In the genomic region with DNA sequence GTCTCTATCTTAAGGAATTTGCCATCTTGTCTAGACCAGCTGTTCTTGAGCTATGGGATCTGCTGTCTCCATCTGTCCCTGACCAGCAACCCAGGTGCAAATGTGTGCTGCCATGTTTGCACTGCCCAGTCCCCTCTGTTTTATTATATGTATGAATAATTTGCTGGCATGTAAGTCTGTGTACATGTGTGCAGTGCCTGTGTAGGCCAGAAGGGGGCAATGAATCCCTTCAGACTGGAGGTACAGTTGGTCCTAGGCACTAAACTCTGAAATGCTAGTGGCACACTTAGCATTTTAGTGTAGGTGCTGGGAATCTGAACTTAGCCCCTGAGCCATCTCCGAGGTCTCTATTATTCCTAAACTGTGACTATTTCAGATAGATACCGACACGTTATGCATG, we compare ENCODE assay signal across 8 mouse cellular contexts. TPM values are rescaled to one million over a fixed set of nuclear protein-coding genes. Genes with fewer than 3 reads are reported as not detected.
A peak's percentile ranks its signal among the peaks of the same experiment; 100 is the strongest.
DNase-seq lines count a peak whose midpoint lies in the region; ATAC-seq and TF ChIP-seq lines count a peak whose summit lies in the region.

No protein-coding gene starts in this region.

- H3K9me3 ChIP-seq in hindbrain, embryonic 10.5 days: no peaks in the 10 kb centered on the region
- no peaks in the 10 kb centered on the region for H3K9me3 ChIP-seq in hindbrain, embryonic 13.5 days
- no peaks in the 10 kb centered on the region for H3K9me3 ChIP-seq in ES-Bruce4 (replicated peaks; ENCODE audit: control insufficient read depth, insufficient read depth, low read length, poor library complexity, severe bottlenecking)

- TF ChIP-seq POLR2A in ES-Bruce4 (IDR thresholded peaks at IDR 0.05; ENCODE audit: insufficient read depth, low read length): no peak
- no peak for TF ChIP-seq POLR2A in bone marrow, adult 2 months (IDR thresholded peaks at IDR 0.05; ENCODE audit: borderline replicate concordance, control insufficient read depth, low read depth, low read length)
- no peak for TF ChIP-seq POLR2A in thymus, adult 2 months (IDR thresholded peaks at IDR 0.05; ENCODE audit: control insufficient read depth, extremely low read depth, insufficient read depth, low read length, poor library complexity)

- H3K27ac ChIP-seq in hindbrain, embryonic 10.5 days: no peak overlapping the region
- H3K27ac ChIP-seq in hindbrain, embryonic 13.5 days: no peak overlapping the region
- no peak overlapping the region for H3K27ac ChIP-seq in ES-Bruce4 (ENCODE audit: insufficient read depth, low read length)
- no peak overlapping the region for H3K27ac ChIP-seq in bone marrow, adult 2 months (ENCODE audit: control insufficient read depth, insufficient read depth, low read depth, low read length, poor library complexity)
- H3K27ac ChIP-seq in thymus, adult 2 months (ENCODE audit: control insufficient read depth, insufficient read depth, low read length): no peak overlapping the region

- peaks cover 94% of the 10 kb centered on the region for H3K36me3 ChIP-seq in hindbrain, embryonic 10.5 days
- peaks cover 75% of the 10 kb centered on the region for H3K36me3 ChIP-seq in hindbrain, embryonic 13.5 days
- peaks cover 36% of the 10 kb centered on the region for H3K36me3 ChIP-seq in ES-Bruce4 (ENCODE audit: control insufficient read depth, insufficient read depth, low read length, poor library complexity, severe bottlenecking)
- H3K36me3 ChIP-seq in thymus, adult 2 months (ENCODE audit: control insufficient read depth, insufficient read depth, low read length): peaks cover 32% of the 10 kb centered on the region

- no peak for TF ChIP-seq EP300 in ES-Bruce4 (IDR thresholded peaks at IDR 0.05; ENCODE audit: insufficient read depth, low read depth, low read length)

- no peak for ATAC-seq in hindbrain, embryonic 13.5 days (ENCODE audit: low FRiP score)
- ATAC-seq in megakaryocyte, adult 5-6 weeks (ENCODE audit: poor library complexity, severe bottlenecking): peak; percentile 82

- 72% methylated on average over 3 of the region's 3 CpGs for WGBS in hindbrain, embryonic 10.5 days
- WGBS in hindbrain, embryonic 13.5 days: 81% methylated on average over 3 of the region's 3 CpGs
- WGBS in bone marrow, adult 2 months: 91% methylated on average over 3 of the region's 3 CpGs
- 97% methylated on average over 3 of the region's 3 CpGs for WGBS in thymus, adult 2 months

- DNase-seq in hindbrain, embryonic 10.5 days (ENCODE audit: low spot score): peak; percentile 49
- DNase-seq in frontal cortex, postnatal 25 days (ENCODE audit: low spot score in 2 of 2): peak; percentile 17 to 45
- DNase-seq in layer of hippocampus, adult 9-11 months: peak; percentile 27
- peak; percentile 58 for DNase-seq in thymus, adult 2 months

- H3K9ac ChIP-seq in hindbrain, embryonic 13.5 days: no peak overlapping the region
- no peak overlapping the region for H3K9ac ChIP-seq in ES-Bruce4 (ENCODE audit: low read depth, poor library complexity, severe bottlenecking)

- TF ChIP-seq CTCF in ES-Bruce4 (IDR thresholded peaks at IDR 0.05; ENCODE audit: low read depth, low read length): peak; percentile 9
- TF ChIP-seq CTCF in bone marrow, adult 2 months (IDR thresholded peaks at IDR 0.05; ENCODE audit: control insufficient read depth, insufficient read depth, low read length): peak; percentile 59
- TF ChIP-seq CTCF in thymus, adult 2 months (IDR thresholded peaks at IDR 0.05; ENCODE audit: borderline replicate concordance, control insufficient read depth, extremely low read depth, insufficient read depth, low read length, poor library complexity): no peak

- peaks cover 9% of the 10 kb centered on the region for H3K4me1 ChIP-seq in hindbrain, embryonic 10.5 days (replicated peaks)
- H3K4me1 ChIP-seq in hindbrain, embryonic 13.5 days (replicated peaks): no peaks in the 10 kb centered on the region
- no peaks in the 10 kb centered on the region for H3K4me1 ChIP-seq in ES-Bruce4 (ENCODE audit: control insufficient read depth, insufficient read depth, low read length)
- H3K4me1 ChIP-seq in bone marrow, adult 2 months (ENCODE audit: control insufficient read depth, insufficient read depth, low read length): no peaks in the 10 kb centered on the region
- no peaks in the 10 kb centered on the region for H3K4me1 ChIP-seq in thymus, adult 2 months (replicated peaks; ENCODE audit: control insufficient read depth, insufficient read depth, low read length)

- H3K4me2 ChIP-seq in hindbrain, embryonic 13.5 days: no peak overlapping the region

- no peaks in the 10 kb centered on the region for H3K27me3 ChIP-seq in hindbrain, embryonic 10.5 days (ENCODE audit: insufficient read depth, poor library complexity, severe bottlenecking)
- no peaks in the 10 kb centered on the region for H3K27me3 ChIP-seq in hindbrain, embryonic 13.5 days
- H3K27me3 ChIP-seq in ES-Bruce4 (ENCODE audit: control insufficient read depth, insufficient read depth, low read length, poor library complexity, severe bottlenecking): no peaks in the 10 kb centered on the region
- no peaks in the 10 kb centered on the region for H3K27me3 ChIP-seq in thymus, adult 2 months (ENCODE audit: control insufficient read depth, insufficient read depth, low read length)

- no peak overlapping the region for H3K4me3 ChIP-seq in hindbrain, embryonic 10.5 days
- H3K4me3 ChIP-seq in hindbrain, embryonic 13.5 days: no peak overlapping the region
- no peak overlapping the region for H3K4me3 ChIP-seq in ES-Bruce4 (ENCODE audit: low read depth, low read length)
- H3K4me3 ChIP-seq in bone marrow, adult 2 months (replicated peaks; ENCODE audit: control insufficient read depth, low read depth, low read length): no peak overlapping the region
- H3K4me3 ChIP-seq in thymus, adult 2 months (ENCODE audit: control insufficient read depth, insufficient read depth, low read length): no peak overlapping the region

RNA-seq across cellular contexts. Expression of a gene that starts 58.9 kb away (rescaled TPM):
- 15.8 and 22.3 TPM in 2 replicates for polyA plus RNA-seq in hindbrain, embryonic 10.5 days (2016; fragmentation: Nextera tagmentation; extraction: Ambion mirVana)
- polyA plus RNA-seq in hindbrain, embryonic 13.5 days (2015; fragmentation: Nextera tagmentation; extraction: Ambion mirVana): 19.3 and 21.4 TPM in 2 replicates
- 110 and 119 TPM in 2 replicates for polyA plus RNA-seq in ES-Bruce4 (2011; ENCODE audit: insufficient read depth, insufficient read length, low read depth, missing spikeins)
- polyA plus RNA-seq in bone marrow, adult 2 months (2011; ENCODE audit: insufficient read depth, insufficient read length, low replicate concordance, missing spikeins): 10.0 and 15.6 TPM in 2 replicates
- total RNA-seq in megakaryocyte, adult 5-6 weeks (2015): 68.2 and 77.1 TPM in 2 replicates
- total RNA-seq in megakaryocyte, adult 5-6 weeks (2017): 45.7 and 50.0 TPM in 2 replicates
- polyA plus RNA-seq in thymus, adult 2 months (2012; rRNA removed): 59.7 and 71.9 TPM in 2 replicates
